Mouse (Mus musculus) hindlimb bud, embryonic 11.5 days (tissue): ENCODE data around the gene Golph3.

Experiments used
- DNase-seq: peaks from one replicate; pipeline ENCODE4 v3.0.0-alpha.2; 2012; ENCODE audit warnings: low read depth, low spot score; ENCODE audit errors: extremely low spot score

Golph3 gene

DNA sequence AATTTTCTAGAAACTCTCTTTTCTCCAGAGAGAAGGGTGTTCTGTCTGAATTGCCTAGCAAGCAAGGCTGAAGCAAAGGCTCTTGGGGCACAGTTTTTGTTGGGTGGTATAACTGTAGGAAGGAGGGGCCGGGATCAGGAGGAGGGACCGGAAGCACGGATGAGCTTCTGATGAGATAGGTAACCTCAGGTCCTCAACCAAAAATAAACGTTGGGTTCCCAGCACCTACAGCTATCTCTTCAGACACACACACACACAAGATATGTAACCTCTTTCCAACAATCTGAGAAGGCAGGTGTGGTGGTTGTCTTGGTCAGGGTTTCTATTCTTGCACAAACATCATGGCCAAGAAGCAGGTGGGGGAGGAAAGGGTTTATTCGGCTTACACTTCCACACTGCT, 4.0 kb upstream of the Golph3 start:
- DNase-seq: no peak

DNA sequence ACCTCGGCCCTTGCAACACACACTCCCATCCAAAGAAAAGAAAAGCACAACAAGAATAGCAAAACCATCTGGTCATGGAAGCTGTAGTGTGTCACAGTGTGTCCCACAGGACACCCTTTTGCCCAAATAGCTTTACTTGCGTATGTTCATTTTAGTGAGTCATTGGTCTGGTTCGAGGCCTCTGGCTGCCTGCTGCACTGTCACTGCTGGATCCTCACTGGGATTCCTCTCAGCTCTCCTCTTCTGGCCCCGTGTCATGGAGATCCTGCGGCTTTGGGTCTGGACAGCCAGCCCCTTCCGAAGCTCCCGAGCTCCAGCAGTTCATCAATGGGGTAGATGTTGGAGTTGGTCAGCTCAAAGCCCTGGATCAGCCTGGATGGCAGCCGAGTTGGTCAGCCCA, 2.8 kb upstream of the Golph3 start:
- no peak for DNase-seq

DNA sequence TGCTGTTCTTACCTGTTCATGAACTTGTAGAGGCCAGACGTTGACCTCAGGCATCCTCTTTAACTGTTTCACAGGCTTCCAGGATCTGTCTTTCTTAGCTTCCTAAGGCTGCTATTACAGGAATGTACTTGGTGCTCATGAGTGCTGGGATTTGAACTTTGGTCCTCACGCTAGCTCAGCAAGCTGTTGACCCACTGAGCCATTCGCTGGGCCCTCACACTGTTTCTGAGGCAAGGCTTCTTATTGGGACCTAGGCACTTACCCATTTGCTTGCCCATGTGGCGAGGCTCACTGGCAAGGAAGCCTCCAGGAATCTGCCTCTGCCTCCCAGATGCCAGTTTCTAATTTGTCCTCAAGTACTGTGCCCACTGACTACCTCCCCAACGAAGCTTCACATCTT, 1.4 kb upstream of the Golph3 start:
- no peak for DNase-seq

DNA sequence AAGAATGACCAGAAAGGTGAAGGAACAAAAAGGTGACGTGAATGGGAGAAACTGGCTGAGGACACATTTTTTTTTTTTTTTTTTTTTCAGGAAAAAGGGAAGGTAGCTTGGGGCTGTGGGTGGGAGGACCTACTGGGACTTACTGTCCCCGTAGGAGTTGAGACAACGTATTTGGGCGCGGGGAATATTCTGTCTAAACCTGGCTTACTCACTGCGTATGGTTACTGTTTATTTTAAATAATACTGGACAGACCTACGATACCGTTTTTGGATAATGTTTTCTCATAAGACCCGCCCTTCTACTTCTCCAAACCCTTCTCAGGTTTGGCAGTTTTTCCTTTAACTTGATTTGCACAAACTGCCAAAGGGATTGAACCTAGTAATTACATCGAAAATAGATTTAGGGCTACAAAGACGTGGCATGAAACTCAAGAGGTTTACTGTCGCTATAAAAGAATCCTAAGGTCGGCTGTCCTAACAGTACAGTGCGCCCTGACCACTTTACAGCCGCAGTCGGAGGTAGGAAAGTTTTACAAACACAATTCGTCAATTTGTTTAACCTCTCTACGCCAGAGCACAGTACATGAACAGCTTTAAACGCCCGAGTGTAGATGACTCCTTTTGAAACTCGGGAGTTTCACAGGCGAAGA, 684 bp upstream of the Golph3 start:
- DNase-seq: peak; percentile 5

DNA sequence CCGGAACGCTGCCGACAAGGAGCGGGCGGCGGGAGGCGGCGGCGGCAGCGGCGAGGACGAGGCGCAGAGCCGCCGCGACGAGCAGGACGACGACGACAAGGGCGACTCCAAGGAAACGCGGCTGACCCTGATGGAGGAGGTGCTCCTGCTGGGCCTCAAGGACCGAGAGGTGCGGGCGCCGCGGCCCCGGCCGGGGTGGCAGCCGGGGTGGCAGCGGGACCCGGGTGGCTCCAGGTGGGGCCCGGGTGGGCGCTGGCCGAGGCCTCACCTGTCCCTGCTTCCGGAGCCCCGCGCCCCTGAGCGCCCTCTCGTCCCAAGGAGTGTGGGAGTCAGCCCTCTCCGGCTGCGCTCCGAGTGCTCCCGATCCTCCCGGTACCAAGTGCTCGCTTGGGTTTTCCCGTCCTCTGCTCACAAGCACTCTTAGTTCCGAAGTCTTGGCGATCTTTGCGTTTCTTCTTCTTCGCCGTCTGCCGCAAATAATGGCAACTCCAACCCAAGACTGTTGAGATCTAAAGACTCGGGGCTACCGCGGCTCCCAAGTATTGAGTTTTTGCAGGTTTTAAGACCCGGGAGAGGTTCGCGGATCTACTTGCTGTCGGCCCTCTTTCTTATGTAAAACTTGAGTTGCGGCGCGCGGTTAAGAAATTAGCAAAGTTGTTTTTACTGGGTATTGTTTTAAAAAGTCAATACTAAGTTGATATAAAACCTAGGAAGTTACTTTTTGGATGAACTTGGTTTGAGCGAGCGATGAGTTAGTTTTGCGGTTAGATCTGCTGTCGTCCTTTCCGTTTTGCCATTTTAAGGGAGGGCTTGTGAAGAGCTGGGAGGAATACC, 755 bp downstream of the Golph3 start, which contains the start of gene 1810049J17Rik:
Gene 1810049J17Rik, minus strand, starts transcription at position 112 of the 834 bp plus-strand sequence.
- DNase-seq: peak; percentile 5

DNA sequence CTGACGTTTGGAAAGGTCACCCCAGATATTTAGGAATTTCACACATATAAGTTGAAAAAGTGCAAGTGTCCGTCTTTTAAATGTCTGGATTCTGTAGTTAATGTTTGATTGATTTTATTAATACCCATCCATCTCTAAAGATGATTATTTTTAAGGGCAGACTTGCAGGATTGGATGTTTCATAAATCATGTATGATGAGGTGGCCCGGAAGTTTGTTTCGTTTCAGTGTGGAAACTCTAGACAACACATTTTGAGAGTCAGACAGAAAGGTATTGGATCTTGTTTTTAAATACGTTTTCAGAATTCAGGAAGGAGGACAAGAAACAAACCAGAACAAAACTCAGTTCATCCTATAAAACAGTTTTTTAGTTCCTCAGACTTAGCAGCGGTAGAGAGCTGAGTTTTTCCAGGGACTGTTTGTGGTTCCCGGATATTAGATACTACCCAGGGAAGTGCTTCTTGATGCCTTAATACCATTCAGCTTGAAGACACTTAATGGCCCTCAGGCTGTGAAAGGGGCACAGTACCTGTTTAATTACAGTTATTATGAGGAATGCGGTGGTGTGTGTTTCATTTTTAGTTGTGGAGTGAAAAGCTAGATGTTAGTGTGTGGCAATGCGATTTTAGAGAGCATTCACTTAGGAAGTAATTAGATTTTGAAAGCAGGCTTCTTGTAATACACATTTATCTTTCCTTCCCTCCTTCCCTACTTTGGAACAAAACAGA, 1.6 kb downstream of the Golph3 start:
- DNase-seq: peak; percentile 10

DNA sequence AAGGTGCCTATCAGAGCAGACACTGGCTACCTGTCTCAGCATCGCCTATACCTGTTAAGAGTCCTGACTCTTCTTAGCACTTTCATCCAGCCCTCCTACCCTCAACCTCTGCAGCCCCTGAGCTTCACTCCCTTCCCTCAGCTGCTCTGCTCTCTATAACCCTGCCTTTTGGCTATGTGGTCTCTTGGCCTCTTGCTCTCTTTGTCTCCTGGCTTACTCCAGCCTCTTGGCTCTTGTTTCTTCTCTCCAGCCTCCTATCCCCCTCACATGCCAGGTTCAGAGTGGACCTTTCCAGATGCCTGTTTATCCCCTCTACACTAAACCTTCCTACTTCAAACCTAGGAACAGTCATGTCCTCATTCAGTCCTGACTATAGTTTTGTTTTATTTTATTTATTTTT, 3.1 kb downstream of the Golph3 start:
- DNase-seq: no peak

DNA sequence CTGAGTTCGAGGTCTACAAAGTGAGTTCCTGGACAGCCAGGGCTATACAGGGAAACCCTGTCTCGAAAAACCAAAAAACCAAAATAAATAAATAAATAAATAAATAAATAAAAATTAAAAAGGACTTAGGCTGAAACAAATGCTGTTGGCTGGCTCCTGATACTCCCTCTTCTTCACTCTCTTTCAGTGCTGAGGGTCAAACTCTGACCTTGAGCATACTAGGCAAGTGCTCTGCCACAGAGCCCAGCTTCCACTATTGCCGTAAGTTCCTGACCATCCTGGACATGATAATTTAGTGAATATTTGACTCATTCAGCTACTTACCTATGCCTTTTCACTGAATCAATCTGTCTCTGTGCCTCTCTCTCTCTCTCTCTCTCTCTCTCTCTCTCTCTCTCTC, 9.1 kb downstream of the Golph3 start:
- no peak for DNase-seq

DNA sequence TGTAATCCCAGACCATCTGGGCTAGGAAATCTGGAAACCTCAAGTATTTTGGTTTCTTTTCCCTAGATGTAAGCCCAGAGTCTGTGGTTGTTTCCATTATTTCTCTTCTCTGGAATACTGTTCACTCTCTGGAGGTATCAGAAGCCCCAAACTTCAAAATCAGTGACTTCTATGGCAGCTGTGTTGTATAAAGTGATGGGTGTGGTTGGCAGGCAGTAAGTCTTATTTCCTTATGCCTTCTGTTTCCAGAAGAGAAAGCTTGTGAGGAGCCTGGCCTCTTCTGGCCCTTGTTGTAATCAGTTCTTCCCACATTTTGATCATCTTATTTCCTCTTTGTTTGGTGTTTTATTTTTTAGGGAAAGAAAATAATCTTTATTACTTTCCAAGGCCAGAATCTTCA, 9.6 kb downstream of the Golph3 start:
- no peak for DNase-seq

DNA sequence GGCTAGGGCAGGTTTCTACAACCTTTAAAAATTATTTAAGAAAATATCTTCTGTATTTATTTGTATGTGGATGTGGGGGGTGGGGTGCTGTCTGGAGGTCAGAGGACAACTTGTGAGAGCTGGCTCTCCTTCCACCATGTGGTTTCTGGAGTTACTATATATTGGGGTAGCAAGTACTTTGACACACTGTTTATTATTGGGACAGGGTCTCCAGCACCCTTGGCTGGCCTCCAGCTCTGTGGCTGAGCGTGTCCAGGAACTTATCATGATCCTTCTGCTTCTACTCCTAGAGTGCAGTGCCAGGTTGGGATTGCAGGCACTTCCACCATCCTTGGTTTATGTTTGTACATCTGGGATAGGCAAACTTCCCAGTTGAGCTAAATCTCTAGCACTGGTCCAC, 10.1 kb downstream of the Golph3 start:
- no peak for DNase-seq

DNA sequence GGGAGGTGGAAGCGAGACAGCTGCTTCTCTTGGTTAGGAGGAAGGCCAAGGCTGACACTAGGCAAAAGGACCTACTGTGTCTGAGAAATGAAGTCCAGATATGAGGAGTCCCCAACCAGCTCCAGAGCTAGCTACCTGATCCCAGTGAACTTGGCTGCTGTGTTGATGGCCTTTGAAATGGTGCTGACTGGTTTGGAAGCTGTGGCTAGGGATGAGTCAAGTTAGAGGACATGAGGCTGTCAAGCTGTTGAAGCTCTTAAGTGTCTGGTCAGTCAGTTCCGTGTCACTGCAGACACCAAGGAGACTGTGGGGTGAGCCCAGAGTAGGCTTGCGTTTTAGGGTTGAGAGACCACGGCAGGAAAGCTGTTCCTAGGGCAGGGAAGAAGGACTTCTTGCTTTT, 13.1 kb downstream of the Golph3 start:
- no peak for DNase-seq

DNA sequence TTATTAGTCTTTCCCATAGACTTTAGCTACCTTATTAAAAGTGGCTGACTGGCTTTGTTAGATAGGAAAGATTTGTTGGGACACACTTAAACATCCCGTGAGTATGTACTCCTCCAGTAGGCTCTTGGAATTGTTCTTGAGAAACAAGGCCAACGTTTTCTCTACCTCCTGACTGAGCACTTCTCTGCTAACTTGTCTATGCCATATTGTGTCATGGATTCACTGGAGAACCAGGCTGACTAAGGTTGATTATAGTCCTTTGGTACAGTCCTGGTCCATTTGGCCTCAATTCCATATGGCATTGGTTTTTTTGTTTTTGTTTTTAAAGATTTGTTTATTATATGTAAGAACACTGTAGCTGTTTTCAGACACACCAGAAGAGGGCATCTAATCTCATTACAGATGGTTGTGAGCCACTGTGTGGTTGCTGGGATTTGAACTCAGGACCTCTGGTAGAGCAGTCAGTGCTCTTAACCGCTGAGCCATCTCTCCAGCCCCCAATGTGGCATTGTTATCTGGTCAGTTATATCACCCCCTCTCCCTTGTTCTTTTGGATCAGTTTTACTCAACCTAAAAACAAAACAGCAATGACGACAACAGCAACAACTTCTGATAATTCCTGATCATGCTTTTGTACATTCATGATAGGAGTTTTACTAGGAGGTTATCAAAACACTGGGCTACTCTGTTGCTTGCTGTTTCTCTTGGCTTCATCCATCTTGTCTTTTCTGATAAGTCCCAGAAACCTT, 16.0 kb downstream of the Golph3 start:
- DNase-seq: no peak

DNA sequence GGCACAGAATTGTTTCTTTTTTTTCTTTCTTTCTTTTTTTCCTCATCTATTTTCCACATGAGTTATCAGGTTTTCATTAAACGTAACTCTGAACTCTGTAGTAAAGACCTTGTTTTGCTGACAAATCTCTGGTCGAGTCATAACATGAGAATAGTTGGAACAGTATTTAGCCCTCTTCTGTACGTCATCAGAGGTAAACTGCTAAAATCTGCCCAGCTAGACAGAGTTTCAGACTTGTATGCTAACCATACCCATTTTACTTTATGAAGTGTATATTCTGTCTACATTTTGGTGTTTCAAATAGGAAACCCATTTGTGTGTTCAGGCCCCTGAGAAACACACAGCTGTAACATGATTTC, 16.5 kb downstream of the Golph3 start:
- no peak for DNase-seq

DNA sequence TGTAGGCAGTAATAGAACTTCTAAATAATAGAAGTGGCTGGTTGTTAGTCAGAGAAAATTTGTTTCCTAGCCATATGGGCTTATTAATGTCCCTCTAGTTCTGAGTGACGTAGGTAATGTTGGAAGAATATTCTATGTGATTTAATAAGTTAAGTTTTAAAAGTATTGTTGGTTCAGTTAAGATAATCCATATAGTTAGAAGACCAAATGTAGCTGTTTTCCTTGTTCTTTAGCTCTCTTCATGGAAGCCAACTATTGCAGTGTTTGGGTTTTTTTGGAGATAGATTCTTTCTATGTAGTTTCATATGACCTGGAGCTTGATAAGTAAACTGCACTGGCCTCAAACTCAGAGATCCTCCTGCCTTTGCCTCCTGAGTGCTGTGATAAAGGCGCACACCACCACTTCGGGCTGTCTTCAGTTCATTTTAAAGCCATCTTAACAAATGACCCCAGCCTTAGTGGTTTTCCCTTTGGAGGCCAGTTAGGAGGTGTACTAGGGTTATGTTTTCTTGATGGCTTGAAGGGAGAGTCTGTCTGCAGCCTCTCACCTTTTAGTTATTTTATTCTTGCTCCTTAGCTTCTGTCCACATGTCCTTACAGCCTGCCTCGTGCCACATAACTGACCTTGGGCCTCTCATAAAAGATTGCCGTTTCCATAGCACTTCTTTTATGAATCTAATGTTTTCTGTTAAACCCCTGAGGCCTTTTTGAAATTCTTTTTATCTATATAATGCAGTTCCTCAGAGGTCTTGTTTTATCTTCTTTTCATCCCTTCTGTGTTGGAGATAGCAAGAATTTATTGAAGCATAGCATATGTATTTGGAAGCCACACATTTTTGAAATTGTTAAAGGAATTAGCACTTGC, 19.5 kb downstream of the Golph3 start:
- DNase-seq: no peak

DNA sequence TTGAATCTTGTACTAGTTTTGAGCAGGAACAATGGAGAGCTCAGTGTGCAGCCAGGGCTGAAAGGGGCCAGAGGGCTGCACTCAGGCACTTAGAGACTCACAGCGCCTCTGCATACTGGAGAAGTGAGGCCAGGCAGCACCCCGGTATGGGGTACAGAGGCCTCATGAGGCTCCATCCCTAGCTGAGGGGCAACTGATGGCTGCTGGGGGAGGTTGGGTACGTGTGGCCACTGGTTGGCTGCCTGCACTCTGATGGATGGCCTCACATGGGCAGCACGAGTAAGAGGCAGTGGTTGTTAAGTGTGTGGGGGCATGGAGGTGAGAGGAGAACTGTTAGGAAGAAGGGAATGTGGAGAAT, 20.1 kb downstream of the Golph3 start:
- no peak for DNase-seq

DNA sequence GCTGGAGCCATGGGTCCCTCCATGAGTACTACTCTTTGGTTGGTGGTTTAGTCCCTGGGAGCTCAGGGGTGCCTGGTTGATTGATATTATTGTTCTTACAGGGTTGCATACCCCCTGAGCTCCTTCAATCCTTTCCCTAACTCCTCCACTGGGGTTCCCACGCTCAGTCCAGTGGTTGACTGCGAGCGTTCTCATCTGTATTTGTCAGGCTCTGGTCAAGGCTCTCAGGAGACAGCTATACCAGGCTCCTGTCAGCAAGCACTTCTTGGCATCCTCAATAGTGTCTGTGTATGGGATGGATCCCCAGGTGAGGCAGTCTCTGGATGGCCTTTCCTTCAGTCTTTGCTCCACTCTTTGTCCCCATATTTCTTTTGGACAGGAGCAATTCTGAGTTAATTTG, 25.7 kb downstream of the Golph3 start:
- no peak for DNase-seq

DNA sequence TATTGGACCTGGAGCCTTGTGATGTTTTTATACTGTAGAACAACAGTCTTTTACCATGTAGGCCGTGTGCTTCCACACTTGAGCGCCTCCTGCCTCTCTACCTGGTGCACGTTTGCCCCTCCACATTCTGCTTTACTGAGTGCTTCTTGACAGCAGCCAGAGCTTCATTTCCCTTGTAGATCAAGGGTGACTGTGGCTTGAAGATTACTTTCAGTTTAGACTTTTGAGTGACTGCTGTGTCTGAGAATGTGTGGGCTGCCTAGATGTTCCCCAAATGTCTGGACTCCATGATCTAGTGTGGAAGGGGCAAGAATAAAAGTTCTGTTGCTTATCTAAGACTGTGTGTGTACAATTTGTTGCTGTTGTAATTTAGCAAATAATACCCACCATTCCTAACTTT, 27.7 kb downstream of the Golph3 start:
- no peak for DNase-seq

DNA sequence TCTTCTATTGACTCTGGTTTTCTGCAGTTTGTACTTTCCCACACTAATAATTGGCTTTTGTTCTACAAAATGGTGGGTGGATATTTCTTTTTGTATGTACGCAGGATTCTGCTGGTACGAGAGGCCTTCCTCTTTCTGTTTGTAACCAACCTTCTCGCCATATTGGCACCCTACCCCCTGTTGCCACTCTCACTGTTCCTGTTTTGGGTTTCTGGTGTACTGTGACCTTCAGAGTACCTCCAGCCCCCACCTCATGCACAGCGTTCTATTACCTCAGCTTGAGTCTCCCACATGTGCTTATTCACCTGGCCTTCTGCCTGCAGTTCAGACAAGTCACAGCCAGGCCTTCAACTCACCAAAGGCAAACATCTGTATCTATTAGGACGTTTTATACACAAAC, 28.6 kb downstream of the Golph3 start:
- no peak for DNase-seq

DNA sequence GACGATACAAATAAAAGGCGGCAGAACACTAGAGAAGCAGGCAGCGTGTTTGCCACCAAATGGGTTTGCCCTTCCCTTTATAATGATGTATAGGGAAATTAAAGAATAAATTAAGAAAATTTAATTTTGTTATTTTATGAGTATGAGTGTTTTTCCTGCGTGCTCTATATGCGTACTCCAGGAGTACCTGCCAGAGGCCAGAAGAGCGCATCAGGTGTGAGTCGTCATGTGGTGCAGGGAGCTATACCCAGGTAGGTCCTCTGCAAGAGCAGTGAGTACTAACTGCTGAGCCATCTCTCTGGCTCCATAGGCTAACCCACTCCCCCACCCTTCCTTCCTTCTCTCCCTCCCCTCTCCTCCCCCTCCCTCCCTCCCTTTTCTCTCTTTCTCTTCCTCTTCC, 30.2 kb downstream of the Golph3 start:
- DNase-seq: no peak

DNA sequence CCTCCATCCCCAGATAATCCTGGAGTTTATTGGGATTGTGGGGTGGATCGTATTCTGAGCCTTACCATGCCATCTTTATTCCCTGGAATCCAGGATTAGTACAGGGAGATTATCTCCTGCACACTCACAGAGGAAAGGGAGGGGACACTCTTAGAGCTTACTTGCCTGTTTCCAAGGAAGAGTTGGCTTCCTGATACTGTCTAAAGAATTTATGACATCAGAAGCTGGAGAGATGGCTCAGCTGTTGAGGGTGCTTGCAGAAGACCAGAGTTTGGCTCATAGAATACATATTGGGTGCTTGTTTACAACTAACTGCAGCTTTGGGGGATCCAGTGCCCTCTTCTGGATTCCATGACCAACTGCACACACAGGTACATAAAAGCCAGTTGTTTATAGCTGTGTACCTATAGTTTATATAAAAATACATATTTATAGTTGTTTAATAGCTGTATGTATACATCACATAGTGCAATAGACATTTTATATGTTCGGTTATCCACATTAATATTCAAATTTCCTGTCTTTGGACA, 33.1 kb downstream of the Golph3 start:
- no peak for DNase-seq
